Mouse (Mus musculus) mammary gland, adult 2 months (tissue): ENCODE results near the gene Mogs. TPM values are rescaled to one million over a fixed set of nuclear protein-coding genes. Genes with fewer than 3 reads are reported as not detected.

ENCODE experiments used
- polyA plus RNA-seq: library from polyadenylated mRNA; depleted of rRNA; stranded (reverse); fragments of >200 nt; gene quantifications from 2 replicates; pipeline ENCODE4 v1.2.3, GENCODE M21; 2012; ENCODE audit warnings: low replicate concordance; rRNA removed

Mogs gene
- 55.4 and 72.6 TPM in 2 replicates for polyA plus RNA-seq

GRCm38 (mm10) chr6:83115011-83115671 is at the start of gene Mogs:
Mogs (plus strand) TSS chr6:83115496.

GRCm38 (mm10) chr6:83070247-83070310 is 45.2 kb upstream of the Mogs start, which contains the start of gene Tlx2:
Tlx2 (minus strand) TSS chr6:83070293.

GRCm38 (mm10) chr6:83077630-83078323 is 37.5 kb upstream of the Mogs start, which contains the start of gene Pcgf1:
Pcgf1 (plus strand) TSS chr6:83077869.

GRCm38 (mm10) chr6:83086121-83087035 is 28.9 kb upstream of the Mogs start, which contains the start of gene Lbx2:
Lbx2 (plus strand) TSS chr6:83086367.

GRCm38 (mm10) chr6:83101316-83101687 is 14.0 kb upstream of the Mogs start, which contains the start of the genes Ccdc142 and Gm42688:
Ccdc142 (plus strand) TSS chr6:83101601.
Gm42688 (plus strand) TSS chr6:83101617.

GRCm38 (mm10) chr6:83108762-83109668 is 6.3 kb upstream of the Mogs start, which contains the start of gene Mrpl53:
Mrpl53 (plus strand) TSS chr6:83109040.

GRCm38 (mm10) chr6:83120930-83121862 is 5.9 kb downstream of the Mogs start, which contains the start of gene Wbp1:
Wbp1 (minus strand) TSS chr6:83121559.

GRCm38 (mm10) chr6:83125331-83125730 is 10.0 kb downstream of the Mogs start, which contains the start of gene Ino80b:
Ino80b (minus strand) TSS chr6:83125431.

GRCm38 (mm10) chr6:83134951-83135513 is 19.7 kb downstream of the Mogs start, which contains the start of gene Rtkn:
Rtkn (plus strand) TSS chr6:83135463.

GRCm38 (mm10) chr6:83156259-83156684 is 41.0 kb downstream of the Mogs start, which contains the start of the genes Wdr54 and 1700003E16Rik:
Wdr54 (minus strand) TSS chr6:83156397.
1700003E16Rik (plus strand) TSS chr6:83156404.

GRCm38 (mm10) chr6:83165607-83166242 is 50.4 kb downstream of the Mogs start, which contains the start of gene Dctn1:
Dctn1 (plus strand) TSS chr6:83165920.

Other genes starting within 250 kb of the Mogs start
- gene Sema4f, start 175.7 kb upstream of the Mogs start, polyA plus RNA-seq = 2.1 and 4.5 TPM in 2 replicates
- gene M1ap, start 168.6 kb upstream of the Mogs start, polyA plus RNA-seq = 0.59 and 2.0 TPM in 2 replicates
- gene Dok1, start 82.0 kb upstream of the Mogs start, polyA plus RNA-seq = 8.9 and 18.2 TPM in 2 replicates
- 9.9 and 12.4 TPM in 2 replicates for gene Loxl3, start 81.3 kb upstream of the Mogs start, polyA plus RNA-seq
- 469 and 806 TPM in 2 replicates for gene Aup1, start 61.0 kb upstream of the Mogs start, polyA plus RNA-seq
- 55.0 and 63.3 TPM in 2 replicates for gene Htra2, start 60.2 kb upstream of the Mogs start, polyA plus RNA-seq
- 2.9 and 4.2 TPM in 2 replicates for gene Dqx1, start 57.7 kb upstream of the Mogs start, polyA plus RNA-seq
- gene Tlx2, start 45.2 kb upstream of the Mogs start, polyA plus RNA-seq = 0.80 TPM in 1 of 2 replicates, not detected in the other
- gene Pcgf1, start 37.6 kb upstream of the Mogs start, polyA plus RNA-seq = 13.3 and 20.8 TPM in 2 replicates
- gene Lbx2, start 29.1 kb upstream of the Mogs start, polyA plus RNA-seq = 2.1 and 2.8 TPM in 2 replicates
- gene Ccdc142, start 13.9 kb upstream of the Mogs start, polyA plus RNA-seq = 7.9 and 17.1 TPM in 2 replicates
- 4.1 and 5.1 TPM in 2 replicates for gene Gm42688, start 13.9 kb upstream of the Mogs start, polyA plus RNA-seq
- gene Mrpl53, start 6.5 kb upstream of the Mogs start, polyA plus RNA-seq = 53.5 and 79.1 TPM in 2 replicates
- 188 and 203 TPM in 2 replicates for gene Wbp1, start 6.1 kb downstream of the Mogs start, polyA plus RNA-seq
- gene Ino80b, start 9.9 kb downstream of the Mogs start, polyA plus RNA-seq = 15.1 and 82.3 TPM in 2 replicates
- gene Rtkn, start 20.0 kb downstream of the Mogs start, polyA plus RNA-seq = 67.9 and 77.1 TPM in 2 replicates
- 2.2 and 2.8 TPM in 2 replicates for gene Wdr54, start 40.9 kb downstream of the Mogs start, polyA plus RNA-seq
- 0.06 and 0.10 TPM in 2 replicates for gene 1700003E16Rik, start 40.9 kb downstream of the Mogs start, polyA plus RNA-seq
- 128 and 171 TPM in 2 replicates for gene Dctn1, start 50.4 kb downstream of the Mogs start, polyA plus RNA-seq
- gene Slc4a5, start 104.3 kb downstream of the Mogs start, polyA plus RNA-seq = 0.10 and 0.26 TPM in 2 replicates
- 4.0 and 4.8 TPM in 2 replicates for gene Mthfd2, start 210.4 kb downstream of the Mogs start, polyA plus RNA-seq
- gene Mob1a, start 210.5 kb downstream of the Mogs start, polyA plus RNA-seq = 31.8 and 47.6 TPM in 2 replicates
- 10.8 and 32.7 TPM in 2 replicates for gene Bola3, start 233.7 kb downstream of the Mogs start, polyA plus RNA-seq